Mouse (Mus musculus) embryonic facial prominence, embryonic 15.5 days (tissue): ENCODE results near the gene Gdf15. TPM values are rescaled to one million over a fixed set of nuclear protein-coding genes. Genes with fewer than 3 reads are reported as not detected.

Source experiments
- polyA plus RNA-seq: library from polyadenylated mRNA; unstranded; fragments of >200 nt; fragmentation: Nextera tagmentation; extraction: Ambion mirVana; gene quantifications from 2 replicates; pipeline ENCODE4 v1.2.1, GENCODE M21; 2015

The Gdf15 gene
- polyA plus RNA-seq, 1 experiment from 2014 or later: 0.16 TPM

Other genes starting within 250 kb of the Gdf15 start
- 24.0 and 24.4 TPM in 2 replicates for gene Crtc1, start 192.9 kb downstream of the Gdf15 start, polyA plus RNA-seq
- gene Klhl26, start 155.5 kb downstream of the Gdf15 start, polyA plus RNA-seq: 27.6 and 28.1 TPM in 2 replicates
- 16.5 and 18.7 TPM in 2 replicates for gene Tmem59l, start 145.1 kb downstream of the Gdf15 start, polyA plus RNA-seq
- 151 and 159 TPM in 2 replicates for gene Crlf1, start 139.3 kb downstream of the Gdf15 start, polyA plus RNA-seq
- 155 and 174 TPM in 2 replicates for gene Rex1bd, start 125.7 kb downstream of the Gdf15 start, polyA plus RNA-seq
- 940 and 1,016 TPM in 2 replicates for gene Uba52, start 121.7 kb downstream of the Gdf15 start, polyA plus RNA-seq
- gene Fkbp8, start 104.7 kb downstream of the Gdf15 start, polyA plus RNA-seq: 310 and 324 TPM in 2 replicates
- 57.7 and 59.1 TPM in 2 replicates for gene Kxd1, start 104.5 kb downstream of the Gdf15 start, polyA plus RNA-seq
- gene Ell, start 93.0 kb downstream of the Gdf15 start, polyA plus RNA-seq: 19.6 and 22.7 TPM in 2 replicates
- 139 and 143 TPM in 2 replicates for gene Isyna1, start 38.1 kb downstream of the Gdf15 start, polyA plus RNA-seq
- 127 and 130 TPM in 2 replicates for gene Ssbp4, start 23.6 kb downstream of the Gdf15 start, polyA plus RNA-seq
- 2.9 and 4.0 TPM in 2 replicates for gene Lrrc25, start 16.3 kb downstream of the Gdf15 start, polyA plus RNA-seq
- 52.1 and 56.6 TPM in 2 replicates for gene Pgpep1, start 27.9 kb upstream of the Gdf15 start, polyA plus RNA-seq
- gene Lsm4, start 40.8 kb upstream of the Gdf15 start, polyA plus RNA-seq: 243 and 244 TPM in 2 replicates
- gene Jund, start 66.5 kb upstream of the Gdf15 start, polyA plus RNA-seq: 97.7 and 99.6 TPM in 2 replicates
- gene Iqcn, start 71.0 kb upstream of the Gdf15 start, polyA plus RNA-seq: 0.03 and 0.04 TPM in 2 replicates
- gene Gm3336, start 86.1 kb upstream of the Gdf15 start, polyA plus RNA-seq: not detected in 2 replicates
- gene Pde4c, start 91.3 kb upstream of the Gdf15 start, polyA plus RNA-seq: 0.16 and 0.29 TPM in 2 replicates
- gene Rab3a, start 122.2 kb upstream of the Gdf15 start, polyA plus RNA-seq: 22.7 and 28.6 TPM in 2 replicates
- gene Mpv17l2, start 128.5 kb upstream of the Gdf15 start, polyA plus RNA-seq: 41.7 and 42.3 TPM in 2 replicates
- gene Pik3r2, start 144.3 kb upstream of the Gdf15 start, polyA plus RNA-seq: 92.5 and 94.3 TPM in 2 replicates
- gene Mast3, start 172.6 kb upstream of the Gdf15 start, polyA plus RNA-seq: 19.1 and 20.2 TPM in 2 replicates
- gene Il12rb1, start 176.0 kb upstream of the Gdf15 start, polyA plus RNA-seq: 0.26 and 0.28 TPM in 2 replicates
- gene Arrdc2, start 207.3 kb upstream of the Gdf15 start, polyA plus RNA-seq: 9.3 and 10.1 TPM in 2 replicates
- gene Kcnn1, start 230.8 kb upstream of the Gdf15 start, polyA plus RNA-seq: 3.8 and 5.6 TPM in 2 replicates
- gene Ccdc124, start 241.5 kb upstream of the Gdf15 start, polyA plus RNA-seq: 99.6 and 104 TPM in 2 replicates